Mouse (Mus musculus) macrophage (primary cell): ENCODE data around the gene Banp. TPM values are rescaled to one million over a fixed set of nuclear protein-coding genes. Genes with fewer than 3 reads are reported as not detected.

Experiments
- H3K27ac ChIP-seq: fragments of 350-480 bp; formaldehyde crosslinking; 2 replicates; pipeline ENCODE4 v1.9.0; 2021
- H3K36me3 ChIP-seq: fragments of 350-480 bp; formaldehyde crosslinking; 2 replicates; pipeline ENCODE4 v1.9.0; 2021; ENCODE audit errors: inconsistent target
- H3K4me3 ChIP-seq: fragments of 350-480 bp; formaldehyde crosslinking; 2 replicates; pipeline ENCODE4 v1.9.0; 2021; ENCODE audit errors: inconsistent target
- H3K79me2 ChIP-seq: fragments of 350-480 bp; formaldehyde crosslinking; 2 replicates; pipeline ENCODE4 v1.9.0; 2021; ENCODE audit errors: inconsistent target
- WGBS: methylation state at CpG from one replicate; pipeline ENCODE4 v1.1.7; 2026; ENCODE audit warnings: inconsistent platforms; ENCODE audit not compliant: missing documents; 5-methylcytosine and 5-hydroxymethylcytosine counted together
- polyA plus RNA-seq: library from polyadenylated mRNA; stranded (reverse); fragments of 250-400 nt; gene quantifications from 3 replicates; pipeline ENCODE4 v1.2.4, GENCODE M21; 2018; ENCODE audit warnings: inconsistent platforms

Banp gene
- polyA plus RNA-seq, 1 experiment from 2014 or later, result 11.0 TPM

DNA sequence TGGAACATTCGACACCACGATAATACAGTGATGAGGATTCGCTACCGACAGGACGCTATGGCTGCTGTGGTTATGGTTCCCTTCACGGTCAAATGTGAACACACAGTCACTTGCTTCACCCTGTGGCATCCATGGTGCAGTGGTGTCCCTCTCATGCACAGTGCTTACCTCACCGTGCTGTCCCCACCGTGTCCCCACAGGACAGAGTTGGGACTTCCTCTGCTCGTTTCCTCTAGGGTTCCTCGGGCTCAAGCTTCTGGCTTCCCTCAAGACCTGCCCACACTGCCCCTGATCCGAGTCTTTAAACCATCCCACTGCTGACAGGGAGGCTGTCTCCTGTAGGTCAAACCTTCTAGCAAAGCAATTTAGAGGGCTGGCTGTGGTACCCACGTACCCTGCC is 128.8 kb downstream of the Banp start:
- no peaks in the 10 kb centered on the region for H3K79me2 ChIP-seq
- 49% methylated on average over 12 of the region's 12 CpGs for WGBS
- H3K4me3 ChIP-seq, result no peak overlapping the region
- no peaks in the 10 kb centered on the region for H3K36me3 ChIP-seq
- H3K27ac ChIP-seq, result no peak overlapping the region

Other genes with a start within 250 kb of the Banp start
- 0.26 TPM in 1 of 3 replicates, not detected in the others for gene Jph3, start 220.1 kb upstream of the Banp start, polyA plus RNA-seq
- gene Klhdc4, start 120.2 kb upstream of the Banp start, polyA plus RNA-seq, result 18.7 to 27.6 TPM (median 19.1 TPM) in 3 replicates
- 0.98 to 9.9 TPM (median 1.2 TPM) in 3 replicates for gene Slc7a5, start 42.1 kb upstream of the Banp start, polyA plus RNA-seq
- gene Car5a, start 4.8 kb upstream of the Banp start, polyA plus RNA-seq, result not detected in 3 replicates